Mouse (Mus musculus) brain, embryonic 14.5 days (tissue): ENCODE measurements at regions not wholly inside any gene's neighbourhood (a gene's known extent, or its start where the extent isn't known, plus 50 kb on each side); places are given as distances from the start of the nearest gene placed in this dataset.

ENCODE experiments used
- CTCF ChIP-seq: fragments of 200-500 bp; IDR thresholded peaks from 2 replicates; pipeline ENCODE4 v1.5.1; 2012; ENCODE audit warnings: inconsistent platforms, mild to moderate bottlenecking, moderate library complexity, borderline replicate concordance; ENCODE audit not compliant: insufficient read depth, insufficient read length; ENCODE audit errors: extremely low read depth
- POLR2A ChIP-seq: fragments of 200-500 bp; IDR thresholded peaks from 2 replicates; pipeline ENCODE4 v1.6.1; 2012; ENCODE audit warnings: mild to moderate bottlenecking, inconsistent platforms, borderline replicate concordance; ENCODE audit not compliant: poor library complexity, insufficient read depth, insufficient read length, severe bottlenecking; ENCODE audit errors: extremely low read depth

GRCm38 (mm10) chr15:51692671-51693070 is 2192.0 kb upstream of the Gm7489 start:
- no peak for TF ChIP-seq CTCF
- no peak for TF ChIP-seq POLR2A
